Mouse (Mus musculus): Measurements from ENCODE around the gene Car10. TPM values are rescaled to one million over a fixed set of nuclear protein-coding genes. Genes with fewer than 3 reads are reported as not detected.
A peak's percentile ranks its signal among the peaks of the same experiment; 100 is the strongest.

Gene Car10
- polyA plus RNA-seq, 1 experiment from 2014 or later = not detected

DNA sequence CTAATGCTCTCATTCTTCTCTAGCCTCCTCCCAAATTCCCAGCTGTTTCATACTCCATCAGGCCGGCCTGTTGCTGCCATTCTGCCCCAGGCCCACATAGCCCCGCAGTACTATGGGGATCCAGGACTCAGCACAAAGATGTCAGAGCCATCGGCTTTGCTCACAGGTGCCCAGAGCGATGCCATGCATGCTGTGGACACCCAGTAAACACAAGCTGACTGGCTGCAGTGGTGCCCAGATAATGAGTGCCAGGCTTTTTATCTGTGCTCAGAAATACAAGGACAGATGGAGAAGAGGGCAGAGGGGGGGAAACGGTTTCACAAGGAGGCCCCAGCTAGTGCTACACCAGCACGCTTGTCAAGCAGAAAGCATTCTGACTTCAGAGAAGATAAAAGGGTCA lies 417.7 kb downstream of the Car10 start:
- Histone ChIP-seq H3K27ac (ENCODE audit: low read length) (no peak overlapping the region), H3K9me3 (ENCODE audit: control insufficient read depth, low read length) (no peaks in the 10 kb centered on the region), H3K4me3 (ENCODE audit: low read length) (no peak overlapping the region), H3K4me2 (ENCODE audit: low read depth, low read length) (no peak overlapping the region), H3K9ac (ENCODE audit: low read length) (no peak overlapping the region), H3K36me3 (ENCODE audit: control insufficient read depth, insufficient read depth, low read length) (no peaks in the 10 kb centered on the region), H3K4me1 (replicated peaks; ENCODE audit: control insufficient read depth, insufficient read depth, low read length) (no peaks in the 10 kb centered on the region), H3K27me3 (ENCODE audit: control insufficient read depth, insufficient read depth, low read depth, low read length) (no peaks in the 10 kb centered on the region)
- no peak for ATAC-seq (ENCODE audit: low read depth)
- WGBS = 72% methylated on average over 6 of the region's 6 CpGs

DNA sequence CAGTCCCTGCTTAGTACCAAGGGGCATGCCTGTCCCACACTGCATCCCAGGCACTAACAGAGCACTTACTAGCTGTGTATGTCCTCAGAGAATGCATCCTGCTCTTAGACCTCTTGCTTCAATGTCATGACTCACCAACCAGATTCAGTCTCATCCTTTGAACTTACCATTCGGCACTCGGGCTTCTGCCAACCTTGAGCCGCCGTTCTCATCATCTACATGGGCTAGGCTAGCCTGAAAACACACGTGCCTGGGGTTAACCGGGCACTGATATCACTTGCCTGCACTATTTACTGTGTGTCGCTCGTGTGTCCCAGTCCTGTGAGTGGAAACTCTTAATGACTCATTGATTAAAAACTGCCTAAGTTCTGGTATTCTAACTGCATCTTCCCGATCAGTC lies 418.4 kb downstream of the Car10 start:
- no peak overlapping the region for H3K4me3 ChIP-seq (ENCODE audit: low read length)
- H3K36me3 ChIP-seq (ENCODE audit: control insufficient read depth, insufficient read depth, low read length) = no peaks in the 10 kb centered on the region
- H3K27ac ChIP-seq (ENCODE audit: low read length) = no peak overlapping the region
- H3K4me2 ChIP-seq (ENCODE audit: low read depth, low read length) = no peak overlapping the region
- no peak overlapping the region for H3K9ac ChIP-seq (ENCODE audit: low read length)
- ATAC-seq (ENCODE audit: low read depth) = no peak
- H3K27me3 ChIP-seq (ENCODE audit: control insufficient read depth, insufficient read depth, low read depth, low read length) = no peaks in the 10 kb centered on the region
- H3K4me1 ChIP-seq (replicated peaks; ENCODE audit: control insufficient read depth, insufficient read depth, low read length) = no peaks in the 10 kb centered on the region
- H3K9me3 ChIP-seq (ENCODE audit: control insufficient read depth, low read length) = no peaks in the 10 kb centered on the region
- WGBS = 74% methylated on average over 9 of the region's 9 CpGs

DNA sequence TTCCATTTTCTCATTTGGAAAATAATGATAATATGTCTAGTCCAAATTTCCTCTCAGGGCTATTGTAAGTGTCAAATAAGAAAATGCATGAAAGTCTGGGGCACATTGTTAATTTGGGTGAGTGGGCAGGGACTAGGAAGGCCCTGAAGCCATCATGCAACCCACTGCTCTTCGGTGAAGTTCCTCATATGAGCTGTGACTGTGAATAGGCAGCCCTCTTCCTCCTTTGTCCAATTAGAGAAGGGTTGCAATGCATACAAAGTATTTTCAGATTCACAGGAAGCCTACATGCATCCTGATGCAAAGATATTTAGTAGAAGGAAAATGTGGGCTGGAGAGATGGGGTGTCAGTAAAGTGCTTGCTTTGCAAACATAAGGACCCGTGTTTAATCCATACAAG lies 419.1 kb downstream of the Car10 start:
- Histone ChIP-seq H3K4me1 (replicated peaks; ENCODE audit: control insufficient read depth, insufficient read depth, low read length) (no peaks in the 10 kb centered on the region), H3K4me2 (ENCODE audit: low read depth, low read length) (no peak overlapping the region), H3K27me3 (ENCODE audit: control insufficient read depth, insufficient read depth, low read depth, low read length) (no peaks in the 10 kb centered on the region), H3K27ac (ENCODE audit: low read length) (no peak overlapping the region), H3K4me3 (ENCODE audit: low read length) (no peak overlapping the region), H3K9ac (ENCODE audit: low read length) (no peak overlapping the region), H3K9me3 (ENCODE audit: control insufficient read depth, low read length) (no peaks in the 10 kb centered on the region), H3K36me3 (ENCODE audit: control insufficient read depth, insufficient read depth, low read length) (no peaks in the 10 kb centered on the region)
- no peak for ATAC-seq (ENCODE audit: low read depth)
- 63% methylated on average over 2 of the region's 2 CpGs for WGBS

DNA sequence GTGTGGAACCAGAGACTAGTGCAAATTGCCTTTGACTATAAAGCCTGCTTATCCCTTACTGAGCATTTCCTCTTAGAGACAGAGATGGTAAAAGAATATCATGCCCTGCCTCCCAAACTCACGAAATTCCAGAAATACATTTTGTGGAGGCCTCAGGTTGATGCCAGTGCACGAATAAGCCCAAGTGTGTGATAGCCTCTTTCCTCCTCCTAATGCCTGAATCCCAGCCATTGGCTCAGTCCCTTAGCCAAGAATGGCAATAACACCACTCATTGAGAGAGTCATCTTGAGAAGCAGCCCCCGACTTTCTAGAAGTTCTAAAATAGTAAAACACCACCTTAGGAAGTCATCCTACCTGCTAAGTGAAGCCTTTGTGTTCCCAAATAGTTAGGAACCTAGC lies 424.7 kb downstream of the Car10 start:
- Histone ChIP-seq H3K4me2 (ENCODE audit: low read depth, low read length) (no peak overlapping the region), H3K4me3 (ENCODE audit: low read length) (no peak overlapping the region), H3K9ac (ENCODE audit: low read length) (no peak overlapping the region), H3K9me3 (ENCODE audit: control insufficient read depth, low read length) (no peaks in the 10 kb centered on the region), H3K27ac (ENCODE audit: low read length) (no peak overlapping the region), H3K4me1 (replicated peaks; ENCODE audit: control insufficient read depth, insufficient read depth, low read length) (no peaks in the 10 kb centered on the region), H3K27me3 (ENCODE audit: control insufficient read depth, insufficient read depth, low read depth, low read length) (no peaks in the 10 kb centered on the region), H3K36me3 (ENCODE audit: control insufficient read depth, insufficient read depth, low read length) (no peaks in the 10 kb centered on the region)
- ATAC-seq (ENCODE audit: low read depth) = no peak
- 72% methylated on average over 3 of the region's 3 CpGs for WGBS

DNA sequence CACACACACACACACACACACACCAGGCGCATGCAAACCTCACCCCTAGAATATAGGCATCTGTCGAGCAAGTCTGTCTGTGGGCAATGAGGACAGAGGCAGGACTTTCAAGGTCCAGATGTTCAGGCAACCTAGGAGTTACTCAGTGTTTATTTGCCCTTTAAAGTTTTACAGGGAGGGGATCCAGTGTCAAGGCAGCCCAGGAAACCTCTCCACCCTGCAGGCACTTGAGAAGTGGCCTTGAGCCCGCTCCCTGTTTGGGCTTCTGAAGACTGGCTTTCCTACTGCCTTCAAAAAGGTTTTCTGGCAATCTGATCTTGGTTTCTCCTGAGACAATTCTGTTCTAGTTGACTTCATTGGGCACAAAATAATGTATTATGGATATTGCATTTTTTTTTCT lies 428.1 kb downstream of the Car10 start:
- 82% methylated on average over 3 of the region's 3 CpGs for WGBS
- ATAC-seq (ENCODE audit: low read depth) = no peak
- Histone ChIP-seq H3K27me3 (ENCODE audit: control insufficient read depth, insufficient read depth, low read depth, low read length) (no peaks in the 10 kb centered on the region), H3K4me1 (replicated peaks; ENCODE audit: control insufficient read depth, insufficient read depth, low read length) (no peaks in the 10 kb centered on the region), H3K9me3 (ENCODE audit: control insufficient read depth, low read length) (no peaks in the 10 kb centered on the region), H3K27ac (ENCODE audit: low read length) (no peak overlapping the region), H3K4me3 (ENCODE audit: low read length) (no peak overlapping the region), H3K36me3 (ENCODE audit: control insufficient read depth, insufficient read depth, low read length) (no peaks in the 10 kb centered on the region), H3K9ac (ENCODE audit: low read length) (no peak overlapping the region), H3K4me2 (ENCODE audit: low read depth, low read length) (no peak overlapping the region)

DNA sequence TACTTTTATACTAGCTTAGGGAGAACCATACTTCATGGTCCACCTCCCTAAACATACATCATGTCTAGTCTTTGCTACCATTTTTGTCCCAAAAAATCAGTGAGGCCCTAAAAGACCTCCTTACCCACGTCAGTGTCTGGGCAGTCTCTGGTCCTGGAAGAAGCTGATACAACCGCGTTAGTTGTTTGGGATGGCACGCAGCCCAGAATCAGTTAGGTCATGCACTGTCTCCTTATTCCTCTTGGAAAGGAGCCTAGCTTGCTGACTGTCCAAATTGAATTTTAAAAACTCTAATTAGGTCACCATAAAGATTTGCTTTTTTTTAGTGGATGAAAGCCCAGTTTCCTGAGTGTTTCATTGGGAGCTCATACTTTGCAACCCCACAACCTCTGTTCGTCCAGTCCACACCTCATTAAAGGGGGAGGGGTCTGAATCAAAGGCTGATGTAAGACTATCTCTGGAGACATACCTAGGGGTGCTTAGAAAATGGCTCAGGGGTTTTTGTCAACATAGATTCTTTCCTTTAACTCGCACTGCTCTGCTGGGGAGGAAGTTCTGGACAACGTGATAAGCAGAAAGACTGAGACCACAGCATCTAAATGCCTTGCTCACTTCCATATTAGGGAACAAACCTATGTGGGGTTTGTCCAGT lies 433.3 kb downstream of the Car10 start:
- WGBS = 36% methylated on average over 7 of the region's 7 CpGs
- no peak overlapping the region for H3K27ac ChIP-seq (ENCODE audit: low read length)

DNA sequence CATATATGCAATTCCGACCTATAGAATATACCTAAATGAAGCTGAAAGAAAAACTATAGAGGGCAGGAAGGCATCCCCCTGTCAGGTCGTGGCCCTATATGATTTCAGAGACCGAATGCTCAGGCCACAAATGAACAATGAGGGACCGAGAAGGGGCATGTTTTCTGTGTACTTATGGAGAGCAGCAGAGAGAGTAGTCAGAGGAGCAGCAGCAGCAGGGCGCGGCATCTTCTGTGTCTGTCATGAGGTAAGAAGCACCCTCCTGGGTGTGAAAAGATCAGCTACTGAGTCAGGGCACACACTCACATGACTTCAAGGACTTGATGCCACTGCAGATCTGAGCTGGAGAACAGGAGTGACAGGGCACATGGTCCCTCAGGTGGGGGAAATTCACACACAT lies 438.4 kb downstream of the Car10 start:
- Histone ChIP-seq H3K9ac (ENCODE audit: low read length) (no peak overlapping the region), H3K4me1 (replicated peaks; ENCODE audit: control insufficient read depth, insufficient read depth, low read length) (no peaks in the 10 kb centered on the region), H3K36me3 (ENCODE audit: control insufficient read depth, insufficient read depth, low read length) (no peaks in the 10 kb centered on the region), H3K27me3 (ENCODE audit: control insufficient read depth, insufficient read depth, low read depth, low read length) (no peaks in the 10 kb centered on the region), H3K4me2 (ENCODE audit: low read depth, low read length) (no peak overlapping the region), H3K9me3 (ENCODE audit: control insufficient read depth, low read length) (no peaks in the 10 kb centered on the region), H3K27ac (ENCODE audit: low read length) (no peak overlapping the region), H3K4me3 (ENCODE audit: low read length) (no peak overlapping the region)
- 75% methylated on average over 6 of the region's 6 CpGs for WGBS
- no peak for ATAC-seq (ENCODE audit: low read depth)

More for the DNA sequence above, 433.3 kb downstream of the Car10 start:
- peak; percentile 89 for ATAC-seq (ENCODE audit: low read depth)
- Histone ChIP-seq H3K9ac (ENCODE audit: low read length) (no peak overlapping the region), H3K4me1 (replicated peaks; ENCODE audit: control insufficient read depth, insufficient read depth, low read length) (no peaks in the 10 kb centered on the region), H3K27me3 (ENCODE audit: control insufficient read depth, insufficient read depth, low read depth, low read length) (no peaks in the 10 kb centered on the region), H3K36me3 (ENCODE audit: control insufficient read depth, insufficient read depth, low read length) (no peaks in the 10 kb centered on the region), H3K9me3 (ENCODE audit: control insufficient read depth, low read length) (no peaks in the 10 kb centered on the region), H3K4me2 (ENCODE audit: low read depth, low read length) (no peak overlapping the region), H3K4me3 (ENCODE audit: low read length) (no peak overlapping the region)

DNA sequence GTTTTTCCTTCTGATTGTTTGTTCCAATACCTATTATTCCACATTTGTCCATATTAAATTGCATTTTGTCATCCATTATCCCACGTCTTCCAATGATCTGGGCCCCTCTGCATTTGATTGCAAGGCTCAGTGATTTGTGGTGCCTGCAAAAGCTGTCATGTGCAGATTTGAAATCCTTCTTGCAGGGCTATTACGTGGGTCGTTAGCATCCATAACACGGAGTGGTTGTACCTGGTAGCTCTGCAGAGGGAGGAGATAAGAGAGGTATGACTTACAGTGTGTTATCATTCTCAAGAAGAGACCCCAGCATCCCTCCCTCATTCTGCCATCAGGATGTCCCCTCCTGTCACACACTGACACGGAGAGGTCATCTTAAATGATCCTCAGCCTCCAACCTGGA lies 451.1 kb downstream of the Car10 start:
- no peak overlapping the region for H3K4me3 ChIP-seq (ENCODE audit: low read length)
- H3K27me3 ChIP-seq (ENCODE audit: control insufficient read depth, insufficient read depth, low read depth, low read length) = no peaks in the 10 kb centered on the region
- H3K4me2 ChIP-seq (ENCODE audit: low read depth, low read length) = no peak overlapping the region
- H3K9me3 ChIP-seq (ENCODE audit: control insufficient read depth, low read length) = no peaks in the 10 kb centered on the region
- H3K9ac ChIP-seq (ENCODE audit: low read length) = no peak overlapping the region
- H3K27ac ChIP-seq (ENCODE audit: low read length) = no peak overlapping the region
- no peak for ATAC-seq (ENCODE audit: low read depth)
- no peaks in the 10 kb centered on the region for H3K36me3 ChIP-seq (ENCODE audit: control insufficient read depth, insufficient read depth, low read length)
- WGBS = 42% methylated on average over 5 of the region's 5 CpGs
- no peaks in the 10 kb centered on the region for H3K4me1 ChIP-seq (replicated peaks; ENCODE audit: control insufficient read depth, insufficient read depth, low read length)

DNA sequence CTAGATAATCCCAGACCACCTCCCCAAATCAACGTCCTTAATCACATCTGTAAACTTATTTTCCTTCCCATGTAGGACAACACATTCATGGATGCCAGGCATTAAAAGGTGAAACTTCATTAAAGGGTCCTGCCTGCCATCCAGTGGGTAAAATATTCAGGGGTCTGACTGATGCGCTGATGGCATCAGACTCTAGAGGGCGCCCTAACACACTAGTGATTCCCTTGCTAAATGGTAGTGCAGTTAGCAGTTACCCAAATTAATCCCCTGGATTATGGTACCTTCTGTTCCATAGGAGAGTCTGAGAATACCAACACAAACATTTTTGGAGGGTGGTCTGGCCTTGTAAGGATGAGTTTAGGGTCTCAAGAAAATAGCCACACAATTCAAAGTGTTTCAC lies 453.1 kb downstream of the Car10 start:
- WGBS = 6% methylated on average over 3 of the region's 3 CpGs
- no peak for ATAC-seq (ENCODE audit: low read depth)
- Histone ChIP-seq H3K9ac (ENCODE audit: low read length) (no peak overlapping the region), H3K4me2 (ENCODE audit: low read depth, low read length) (no peak overlapping the region), H3K9me3 (ENCODE audit: control insufficient read depth, low read length) (no peaks in the 10 kb centered on the region), H3K27ac (ENCODE audit: low read length) (no peak overlapping the region), H3K4me3 (ENCODE audit: low read length) (no peak overlapping the region), H3K4me1 (replicated peaks; ENCODE audit: control insufficient read depth, insufficient read depth, low read length) (no peaks in the 10 kb centered on the region), H3K36me3 (ENCODE audit: control insufficient read depth, insufficient read depth, low read length) (no peaks in the 10 kb centered on the region), H3K27me3 (ENCODE audit: control insufficient read depth, insufficient read depth, low read depth, low read length) (no peaks in the 10 kb centered on the region)

DNA sequence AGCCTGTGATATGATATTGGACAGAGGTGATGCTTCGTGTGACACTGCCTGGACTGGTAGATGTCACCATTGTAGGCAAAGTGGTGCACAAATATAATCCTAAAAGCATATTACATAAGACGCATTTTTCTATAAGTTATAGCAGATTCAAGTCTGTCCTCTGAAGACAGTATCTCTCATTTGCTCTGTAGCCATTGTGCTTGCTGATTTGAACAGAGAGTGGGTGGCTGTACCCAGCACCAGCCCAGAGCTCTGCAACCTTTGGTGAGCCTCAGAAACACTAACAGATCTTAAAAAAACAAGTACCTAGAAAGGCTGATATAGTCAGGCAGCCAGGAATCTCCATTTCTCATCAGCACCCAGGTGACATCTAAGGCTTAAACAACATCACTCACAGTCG lies 461.3 kb downstream of the Car10 start:
- WGBS = 67% methylated on average over 3 of the region's 3 CpGs
- no peak for ATAC-seq (ENCODE audit: low read depth)

More for the DNA sequence above, 461.3 kb downstream of the Car10 start:
- Histone ChIP-seq H3K9ac (ENCODE audit: low read length) (no peak overlapping the region), H3K27me3 (ENCODE audit: control insufficient read depth, insufficient read depth, low read depth, low read length) (no peaks in the 10 kb centered on the region), H3K36me3 (ENCODE audit: control insufficient read depth, insufficient read depth, low read length) (no peaks in the 10 kb centered on the region), H3K4me3 (ENCODE audit: low read length) (no peak overlapping the region), H3K4me2 (ENCODE audit: low read depth, low read length) (no peak overlapping the region), H3K4me1 (replicated peaks; ENCODE audit: control insufficient read depth, insufficient read depth, low read length) (no peaks in the 10 kb centered on the region), H3K9me3 (ENCODE audit: control insufficient read depth, low read length) (no peaks in the 10 kb centered on the region), H3K27ac (ENCODE audit: low read length) (no peak overlapping the region)
